Mouse (Mus musculus): Measurements from ENCODE around the gene Gm49322. TPM values are rescaled to one million over a fixed set of nuclear protein-coding genes. Genes with fewer than 3 reads are reported as not detected.

Gm49322 gene
- polyA plus RNA-seq, 1 experiment from 2014 or later = 1.7 TPM

DNA sequence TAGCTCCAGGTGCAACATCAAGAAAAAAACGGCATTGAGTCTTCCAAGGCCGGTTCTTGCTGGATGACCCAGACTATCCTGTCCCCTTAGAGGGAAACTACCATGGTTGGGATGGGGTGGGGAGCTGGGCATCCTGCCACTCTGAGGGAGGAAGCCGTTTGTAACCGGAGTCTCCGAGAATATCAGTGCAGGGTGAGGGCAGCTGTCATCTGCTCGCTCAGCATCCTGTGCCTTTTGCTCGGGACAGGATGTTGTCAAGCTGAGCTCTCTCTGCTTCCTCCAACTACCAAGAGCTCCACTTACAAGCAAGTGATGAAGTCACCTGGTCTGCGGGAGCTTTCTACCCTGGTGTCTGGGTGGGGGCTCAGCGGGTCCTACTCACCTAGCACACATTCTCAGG is 12.4 kb downstream of the Gm49322 start:
- H3K4me3 ChIP-seq = no peak overlapping the region
- peaks cover 14% of the 10 kb centered on the region for H3K4me1 ChIP-seq
- no peak overlapping the region for H3K4me2 ChIP-seq
- WGBS = 47% methylated on average over 9 of the region's 9 CpGs
- no peaks in the 10 kb centered on the region for H3K27me3 ChIP-seq (replicated peaks)
- H3K9ac ChIP-seq = peak overlapping the region; percentile 33; the same call in 1 of the 2 replicates
- H3K36me3 ChIP-seq = peaks cover 33% of the 10 kb centered on the region
- H3K9me3 ChIP-seq = no peaks in the 10 kb centered on the region
- H3K27ac ChIP-seq (replicated peaks) = peak overlapping the region; percentile 24
- no peak for ATAC-seq (ENCODE audit: extremely low read depth, insufficient number of reproducible peaks, low FRiP score, low TSS enrichment)

DNA sequence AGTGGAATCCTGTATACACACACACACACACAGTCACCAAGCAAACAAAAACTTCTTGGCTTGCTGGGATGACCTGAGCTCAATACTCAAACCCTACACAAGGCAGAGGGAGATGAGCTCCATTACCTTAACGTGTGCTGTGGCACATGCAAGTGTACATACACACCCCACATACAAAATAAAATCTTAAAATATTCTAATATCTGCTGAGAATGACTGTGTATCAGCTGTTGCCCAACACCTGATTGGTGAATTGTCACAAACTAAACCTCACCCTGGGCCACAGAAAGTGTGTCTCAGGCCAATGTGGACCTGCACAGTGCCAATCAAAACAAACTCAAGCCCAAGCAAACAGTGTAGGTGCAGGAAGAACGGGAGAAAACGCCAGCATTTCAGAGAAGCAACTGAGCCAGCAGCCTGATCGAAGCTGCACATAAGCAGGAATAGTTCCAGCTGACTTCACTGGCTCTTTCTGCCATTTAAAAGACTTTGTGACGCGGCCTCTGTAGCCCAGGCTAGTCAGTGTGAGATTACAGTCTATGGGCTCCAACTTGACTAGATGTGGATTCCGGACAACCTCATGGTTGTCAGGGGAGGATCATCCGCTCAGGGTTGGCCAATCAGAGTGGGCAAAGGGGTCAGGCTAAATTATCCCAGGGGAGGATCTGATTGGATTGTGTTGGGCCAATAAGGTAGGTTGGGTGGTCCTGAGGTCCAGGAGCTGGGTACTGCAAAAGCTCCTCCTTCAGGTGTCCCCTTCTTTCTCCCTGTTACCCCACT is 13.8 kb downstream of the Gm49322 start:
- Histone ChIP-seq H3K9me3 (no peaks in the 10 kb centered on the region), H3K36me3 (peaks cover 18% of the 10 kb centered on the region), H3K27me3 (replicated peaks) (no peaks in the 10 kb centered on the region), H3K4me1 (peaks cover 29% of the 10 kb centered on the region), H3K9ac (no peak overlapping the region), H3K27ac (replicated peaks) (no peak overlapping the region), H3K4me2 (no peak overlapping the region), H3K4me3 (no peak overlapping the region)
- WGBS = 31% methylated on average over 8 of the region's 8 CpGs
- no peak for ATAC-seq (ENCODE audit: extremely low read depth, insufficient number of reproducible peaks, low FRiP score, low TSS enrichment)

GRCm38 (mm10) chr10:80620365-80620764 is 14.5 kb downstream of the Gm49322 start:
- Histone ChIP-seq H3K9me3 (no peaks in the 10 kb centered on the region), H3K4me2 (no peak overlapping the region), H3K4me3 (no peak overlapping the region), H3K27ac (replicated peaks) (no peak overlapping the region), H3K9ac (no peak overlapping the region), H3K36me3 (peaks cover 13% of the 10 kb centered on the region), H3K4me1 (peaks cover 36% of the 10 kb centered on the region), H3K27me3 (replicated peaks) (no peaks in the 10 kb centered on the region)
- WGBS = 82% methylated on average over 9 of the region's 9 CpGs
- ATAC-seq (ENCODE audit: extremely low read depth, insufficient number of reproducible peaks, low FRiP score, low TSS enrichment) = no peak

- Histone ChIP-seq H3K27ac (replicated peaks) (peak overlapping the region; percentile 89), H3K9me3 (no peaks in the 10 kb centered on the region), H3K36me3 (peaks cover 9% of the 10 kb centered on the region), H3K27me3 (replicated peaks) (no peaks in the 10 kb centered on the region), H3K4me1 (peaks cover 42% of the 10 kb centered on the region), H3K4me3 (peak overlapping the region; percentile 93), H3K9ac (peak overlapping the region; percentile 81), H3K4me2 (peak overlapping the region; percentile 99)
- WGBS = 52% methylated on average over 16 of the region's 16 CpGs
- no peak for ATAC-seq (ENCODE audit: extremely low read depth, insufficient number of reproducible peaks, low FRiP score, low TSS enrichment)
Measured at GRCm38 (mm10) chr10:80620796-80621689, 15.2 kb downstream of the Gm49322 start.

DNA sequence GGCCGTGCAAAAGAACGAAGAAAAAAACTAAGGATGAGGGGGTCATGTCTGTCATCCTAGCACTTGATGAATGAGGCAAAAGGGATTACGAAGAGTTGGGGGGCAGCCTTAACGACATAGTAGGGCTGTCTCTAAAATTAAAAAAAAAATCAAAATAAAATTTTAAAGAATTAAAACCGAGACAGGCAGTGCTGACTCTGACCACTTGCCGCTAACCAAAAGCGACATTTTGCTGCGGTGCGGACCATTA is 15.8 kb downstream of the Gm49322 start:
- Histone ChIP-seq H3K9me3 (no peaks in the 10 kb centered on the region), H3K9ac (peak overlapping the region; percentile 81), H3K36me3 (peaks cover 5% of the 10 kb centered on the region), H3K27me3 (replicated peaks) (no peaks in the 10 kb centered on the region), H3K4me2 (peak overlapping the region; percentile 99), H3K4me3 (peak overlapping the region; percentile 93), H3K4me1 (peaks cover 48% of the 10 kb centered on the region), H3K27ac (replicated peaks) (peak overlapping the region; percentile 89)
- WGBS = 1% methylated on average over 9 of the region's 9 CpGs
- ATAC-seq (ENCODE audit: extremely low read depth, insufficient number of reproducible peaks, low FRiP score, low TSS enrichment) = no peak

DNA sequence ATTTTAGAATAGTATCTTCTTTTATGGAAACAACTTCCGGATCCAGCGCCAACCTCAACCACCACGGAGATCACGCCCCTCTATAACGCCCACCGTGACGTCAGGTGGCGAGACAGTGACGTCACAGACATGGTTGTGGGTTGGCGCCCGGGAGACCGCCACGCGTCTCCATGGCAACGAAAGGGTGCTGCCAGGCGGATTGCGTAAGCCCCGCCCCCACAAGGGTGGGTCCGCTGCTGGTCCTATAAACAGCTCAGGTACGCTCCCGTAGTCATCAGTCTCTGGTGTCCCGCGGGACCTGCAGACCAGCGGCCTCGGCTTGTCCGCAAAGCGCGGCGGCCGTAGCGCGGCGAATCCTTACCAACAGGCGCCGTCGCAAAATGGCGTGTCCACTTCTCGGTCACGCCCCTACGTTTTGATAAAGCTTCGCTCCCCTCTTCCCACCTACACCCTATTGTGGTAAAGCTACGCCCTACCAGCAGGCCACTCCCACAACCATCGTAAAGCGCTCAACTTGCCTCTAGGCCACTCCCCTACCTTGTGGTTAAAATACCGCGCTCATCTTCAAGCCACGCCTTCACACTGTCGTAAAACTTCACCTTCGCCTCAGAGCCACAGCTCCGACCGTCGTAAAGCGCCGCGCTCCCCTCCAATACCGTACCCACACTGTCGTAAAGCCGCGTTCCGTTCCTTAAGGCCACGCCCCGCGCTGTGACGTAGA is 16.3 kb downstream of the Gm49322 start:
- no peaks in the 10 kb centered on the region for H3K27me3 ChIP-seq (replicated peaks)
- H3K4me2 ChIP-seq = peak overlapping the region; percentile 99
- peak overlapping the region; percentile 93 for H3K4me3 ChIP-seq
- H3K36me3 ChIP-seq = peaks cover 5% of the 10 kb centered on the region
- peak; percentile 91 for ATAC-seq (ENCODE audit: extremely low read depth, insufficient number of reproducible peaks, low FRiP score, low TSS enrichment)
- H3K9me3 ChIP-seq = no peaks in the 10 kb centered on the region
- WGBS = under 1% methylated on average over 64 of the region's 64 CpGs
- peak overlapping the region; percentile 89 for H3K27ac ChIP-seq (replicated peaks)
- H3K9ac ChIP-seq = peak overlapping the region; percentile 81
- H3K4me1 ChIP-seq = peaks cover 52% of the 10 kb centered on the region

- whole genome bisulfite sequencing = under 1% methylated on average over 63 of the region's 85 CpGs
- H3K9me3 ChIP-seq = no peaks in the 10 kb centered on the region
- H3K36me3 ChIP-seq = peaks cover 5% of the 10 kb centered on the region
- H3K4me2 ChIP-seq = peak within 1 kb of the TSS; percentile 99
- peak within 1 kb of the TSS; percentile 96 for H3K9ac ChIP-seq
- H3K4me3 ChIP-seq = peak within 1 kb of the TSS; percentile 93
- H3K27me3 ChIP-seq (replicated peaks) = no peaks in the 10 kb centered on the region
- peak within 1 kb of the TSS; percentile 89 for H3K27ac ChIP-seq (replicated peaks)
- ATAC-seq (ENCODE audit: extremely low read depth, insufficient number of reproducible peaks, low FRiP score, low TSS enrichment) = peak; percentile 8; the same call in 1 of the 2 replicates
- peaks cover 59% of the 10 kb centered on the region for H3K4me1 ChIP-seq
Measured at GRCm38 (mm10) chr10:80622661-80623456, 17.0 kb downstream of the Gm49322 start, which contains the start of gene Csnk1g2. Gene Csnk1g2 (plus strand): TSS chr10:80622838.

GRCm38 (mm10) chr10:80623457-80624191 is 17.8 kb downstream of the Gm49322 start:
- H3K4me1 ChIP-seq = peaks cover 61% of the 10 kb centered on the region
- 11% methylated on average over 15 of the region's 15 CpGs for WGBS
- no peaks in the 10 kb centered on the region for H3K27me3 ChIP-seq (replicated peaks)

GRCm38 (mm10) chr10:80625764-80626163 is 19.9 kb downstream of the Gm49322 start:
- no peak overlapping the region for H3K4me3 ChIP-seq
- peak overlapping the region; percentile 96; the same call in 1 of the 2 replicates for H3K9ac ChIP-seq
- peaks cover 81% of the 10 kb centered on the region for H3K4me1 ChIP-seq
- no peak overlapping the region for H3K4me2 ChIP-seq
- H3K9me3 ChIP-seq = no peaks in the 10 kb centered on the region
- WGBS = 87% methylated on average over 4 of the region's 4 CpGs
- H3K36me3 ChIP-seq = peaks cover 5% of the 10 kb centered on the region
- no peak for ATAC-seq (ENCODE audit: extremely low read depth, insufficient number of reproducible peaks, low FRiP score, low TSS enrichment)
- no peak overlapping the region for H3K27ac ChIP-seq (replicated peaks)
- H3K27me3 ChIP-seq (replicated peaks) = no peaks in the 10 kb centered on the region

More at GRCm38 (mm10) chr10:80623457-80624191, 17.8 kb downstream of the Gm49322 start:
- H3K4me2 ChIP-seq = peak overlapping the region; percentile 99
- peaks cover 5% of the 10 kb centered on the region for H3K36me3 ChIP-seq
- H3K4me3 ChIP-seq = peak overlapping the region; percentile 93
- peak overlapping the region; percentile 96 for H3K9ac ChIP-seq
- peak overlapping the region; percentile 89 for H3K27ac ChIP-seq (replicated peaks)
- ATAC-seq (ENCODE audit: extremely low read depth, insufficient number of reproducible peaks, low FRiP score, low TSS enrichment) = no peak
- H3K9me3 ChIP-seq = no peaks in the 10 kb centered on the region

DNA sequence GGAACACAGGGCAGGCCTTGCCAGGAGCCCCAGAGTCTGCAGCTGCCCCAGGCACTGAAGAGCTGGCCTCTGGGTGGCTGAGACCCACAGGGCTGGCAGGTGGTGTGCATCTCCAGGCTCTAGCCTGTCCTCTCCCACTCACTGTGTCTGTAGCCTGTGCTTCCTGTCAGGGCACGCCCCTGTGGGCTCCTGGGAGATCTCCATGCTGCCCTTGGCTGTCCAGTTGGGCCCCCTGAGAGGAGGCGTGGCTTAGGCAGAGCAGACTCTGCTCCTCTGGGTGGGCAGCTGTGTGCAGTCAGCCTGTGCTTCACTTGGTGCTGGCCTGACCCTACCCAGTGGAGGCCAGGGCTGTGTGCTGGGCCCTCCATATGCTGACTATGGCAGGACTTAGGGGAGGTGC is 21.9 kb downstream of the Gm49322 start:
- no peaks in the 10 kb centered on the region for H3K27me3 ChIP-seq (replicated peaks)
- ATAC-seq (ENCODE audit: extremely low read depth, insufficient number of reproducible peaks, low FRiP score, low TSS enrichment) = no peak
- H3K4me3 ChIP-seq = no peak overlapping the region
- peak overlapping the region; percentile 18; the same call in 1 of the 2 replicates for H3K4me2 ChIP-seq
- H3K9me3 ChIP-seq = no peaks in the 10 kb centered on the region
- peak overlapping the region; percentile 51 for H3K27ac ChIP-seq (replicated peaks)
- peaks cover 74% of the 10 kb centered on the region for H3K4me1 ChIP-seq
- H3K9ac ChIP-seq = peak overlapping the region; percentile 68
- WGBS = 39% methylated on average over 2 of the region's 2 CpGs
- H3K36me3 ChIP-seq = peaks cover 5% of the 10 kb centered on the region

Measured in heart, embryonic 13.5 days (tissue).